Mouse (Mus musculus): ENCODE results near the gene Aars. TPM values are rescaled to one million over a fixed set of nuclear protein-coding genes. Genes with fewer than 3 reads are reported as not detected.
"Not testable (repeated sequence)": the region's sequence is repeated elsewhere in the genome, so short reads cannot be mapped to it uniquely, and the experiment has no call there.

The Aars gene
- polyA plus RNA-seq, 1 experiment from 2014 or later: 64.5 TPM

- ATAC-seq (ENCODE audit: low FRiP score) (no peak), DNase-seq (ENCODE audit: low spot score) (peak; percentile 30)
- H3K27ac ChIP-seq (ENCODE audit: low read depth, low read length): no peak overlapping the region
- H3K4me1 ChIP-seq (replicated peaks; ENCODE audit: control insufficient read depth, insufficient read depth, low read length): peaks cover 4% of the 10 kb centered on the region
- H3K4me3 ChIP-seq (ENCODE audit: low read depth, low read length): no peak overlapping the region
- no peak overlapping the region; the same call in 1 of the 2 replicates for H3K4me2 ChIP-seq (replicated peaks; ENCODE audit: low read depth, low read length)
- no peaks in the 10 kb centered on the region for H3K27me3 ChIP-seq (ENCODE audit: control insufficient read depth, insufficient read depth, low read length)
- 34% methylated on average over 6 of the region's 6 CpGs for WGBS
- no peaks in the 10 kb centered on the region for H3K36me3 ChIP-seq (ENCODE audit: control insufficient read depth, insufficient read depth, low read length)
- H3K9me3 ChIP-seq (ENCODE audit: control insufficient read depth, low read length): no peaks in the 10 kb centered on the region
- H3K9ac ChIP-seq (ENCODE audit: low read depth, low read length): no peak overlapping the region
Observed at GRCm38 (mm10) chr8:111079861-111080271, 46.9 kb downstream of the Aars start.

- whole genome bisulfite sequencing: 61% methylated on average over 12 of the region's 12 CpGs
- peaks cover 4% of the 10 kb centered on the region for H3K4me1 ChIP-seq (replicated peaks; ENCODE audit: control insufficient read depth, insufficient read depth, low read length)
- no peak overlapping the region for H3K4me2 ChIP-seq (replicated peaks; ENCODE audit: low read depth, low read length)
- no peak overlapping the region for H3K4me3 ChIP-seq (ENCODE audit: low read depth, low read length)
- H3K36me3 ChIP-seq (ENCODE audit: control insufficient read depth, insufficient read depth, low read length): no peaks in the 10 kb centered on the region
- DNase-seq (ENCODE audit: low spot score) (peak; percentile 15), ATAC-seq (ENCODE audit: low FRiP score) (no peak; the same call in 1 of the 2 replicates)
- H3K9me3 ChIP-seq (ENCODE audit: control insufficient read depth, low read length): no peaks in the 10 kb centered on the region
- no peak overlapping the region for H3K27ac ChIP-seq (ENCODE audit: low read depth, low read length)
- H3K9ac ChIP-seq (ENCODE audit: low read depth, low read length): no peak overlapping the region
- H3K27me3 ChIP-seq (ENCODE audit: control insufficient read depth, insufficient read depth, low read length): no peaks in the 10 kb centered on the region
Observed at GRCm38 (mm10) chr8:111081580-111082258, 48.8 kb downstream of the Aars start.

DNA sequence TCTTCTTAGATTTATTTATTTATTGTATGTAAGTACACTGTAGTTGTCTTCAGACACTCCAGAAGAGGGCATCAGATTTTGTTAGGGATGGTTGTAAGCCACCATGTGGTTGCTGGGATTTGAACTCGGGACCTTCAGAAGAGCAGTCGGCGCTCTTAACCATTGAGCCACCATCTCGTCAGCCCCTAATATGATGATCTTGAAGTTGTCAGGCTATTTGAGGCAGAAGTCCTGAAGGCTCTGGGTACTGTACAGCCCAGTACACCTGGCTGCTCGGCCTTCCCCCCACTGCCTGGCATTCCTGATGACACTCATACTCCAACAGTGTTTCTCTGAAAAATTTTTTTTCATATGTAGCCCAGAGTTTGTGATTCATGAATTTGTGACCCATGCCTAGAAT, 51.0 kb downstream of the Aars start:
- not testable (repeated sequence) for H3K36me3 ChIP-seq (ENCODE audit: control insufficient read depth, insufficient read depth, low read length); H3K27ac ChIP-seq (ENCODE audit: low read depth, low read length); H3K4me1 ChIP-seq (replicated peaks; ENCODE audit: control insufficient read depth, insufficient read depth, low read length); H3K4me2 ChIP-seq (replicated peaks; ENCODE audit: low read depth, low read length); H3K9me3 ChIP-seq (ENCODE audit: control insufficient read depth, low read length); DNase-seq (ENCODE audit: low spot score); H3K27me3 ChIP-seq (ENCODE audit: control insufficient read depth, insufficient read depth, low read length); H3K9ac ChIP-seq (ENCODE audit: low read depth, low read length); H3K4me3 ChIP-seq (ENCODE audit: low read depth, low read length); ATAC-seq (ENCODE audit: low FRiP score)
- WGBS: 87% methylated on average over 5 of the region's 5 CpGs

- H3K4me2 ChIP-seq (replicated peaks; ENCODE audit: low read depth, low read length): no peak overlapping the region
- no peaks in the 10 kb centered on the region for H3K4me1 ChIP-seq (replicated peaks; ENCODE audit: control insufficient read depth, insufficient read depth, low read length)
- DNase-seq (ENCODE audit: low spot score) (peak; percentile 85), ATAC-seq (ENCODE audit: low FRiP score) (no peak)
- H3K27ac ChIP-seq (ENCODE audit: low read depth, low read length): no peak overlapping the region
- no peak overlapping the region for H3K9ac ChIP-seq (ENCODE audit: low read depth, low read length)
- no peak overlapping the region for H3K4me3 ChIP-seq (ENCODE audit: low read depth, low read length)
- H3K36me3 ChIP-seq (ENCODE audit: control insufficient read depth, insufficient read depth, low read length): no peaks in the 10 kb centered on the region
- WGBS: 2% methylated on average over 2 of the region's 2 CpGs
- H3K9me3 ChIP-seq (ENCODE audit: control insufficient read depth, low read length): no peaks in the 10 kb centered on the region
- H3K27me3 ChIP-seq (ENCODE audit: control insufficient read depth, insufficient read depth, low read length): no peaks in the 10 kb centered on the region
Observed at GRCm38 (mm10) chr8:111090126-111090525, 57.2 kb downstream of the Aars start.

DNA sequence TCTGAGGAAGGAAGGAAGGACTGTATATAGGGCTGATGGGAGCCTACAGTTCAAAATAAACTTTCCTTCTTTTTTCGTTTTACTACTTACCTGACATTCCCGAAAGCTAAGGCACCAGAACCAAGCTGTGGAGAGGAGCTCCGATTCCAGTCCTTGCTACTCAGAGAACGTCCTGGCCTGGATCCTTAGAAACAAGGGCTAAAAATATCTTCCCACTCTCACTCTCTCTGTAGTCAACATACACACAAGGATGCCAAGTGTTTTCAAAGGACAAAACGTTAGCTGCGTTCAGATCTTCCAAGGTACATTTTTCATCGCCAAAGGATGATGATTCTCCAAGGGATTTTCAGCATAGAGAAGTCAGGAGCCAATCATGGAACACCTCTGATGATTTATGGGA, 58.8 kb downstream of the Aars start:
- no peaks in the 10 kb centered on the region for H3K27me3 ChIP-seq (ENCODE audit: control insufficient read depth, insufficient read depth, low read length)
- H3K27ac ChIP-seq (ENCODE audit: low read depth, low read length): no peak overlapping the region
- H3K36me3 ChIP-seq (ENCODE audit: control insufficient read depth, insufficient read depth, low read length): no peaks in the 10 kb centered on the region
- DNase-seq (ENCODE audit: low spot score) (no peak), ATAC-seq (ENCODE audit: low FRiP score) (no peak)
- H3K4me2 ChIP-seq (replicated peaks; ENCODE audit: low read depth, low read length): no peak overlapping the region
- no peak overlapping the region for H3K9ac ChIP-seq (ENCODE audit: low read depth, low read length)
- H3K9me3 ChIP-seq (ENCODE audit: control insufficient read depth, low read length): no peaks in the 10 kb centered on the region
- 87% methylated on average over 7 of the region's 7 CpGs for WGBS
- H3K4me3 ChIP-seq (ENCODE audit: low read depth, low read length): no peak overlapping the region
- no peaks in the 10 kb centered on the region for H3K4me1 ChIP-seq (replicated peaks; ENCODE audit: control insufficient read depth, insufficient read depth, low read length)

DNA sequence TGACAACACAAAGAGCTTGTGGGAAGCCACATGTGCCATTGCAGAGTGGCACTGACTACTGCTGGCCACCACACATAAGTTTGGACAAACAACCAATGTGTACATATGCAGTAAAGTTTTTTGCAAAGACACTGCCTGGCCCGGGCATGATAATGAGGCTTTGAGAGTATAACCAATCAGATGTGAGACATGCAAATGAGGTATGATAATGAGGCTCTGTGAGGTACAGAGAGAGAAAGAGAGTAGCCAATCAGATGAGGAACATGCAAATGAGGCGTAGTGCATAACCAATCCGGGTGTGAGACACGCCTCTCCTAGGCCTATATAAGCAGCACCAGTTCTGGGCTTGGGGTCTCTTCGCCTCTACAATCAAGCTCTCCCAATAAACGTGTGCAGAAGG, 59.4 kb downstream of the Aars start, which contains the start of gene Clec18a:
Gene Clec18a, minus strand, starts transcription at position 101 of the 400 bp plus-strand sequence.
- DNase-seq (ENCODE audit: low spot score); H3K9ac ChIP-seq (ENCODE audit: low read depth, low read length): not testable (repeated sequence)
- WGBS: 79% methylated on average over 4 of the region's 6 CpGs

GRCm38 (mm10) chr8:111093865-111094718, 61.1 kb downstream of the Aars start, which contains the start of gene Pdpr:
Pdpr (plus strand) TSS chr8:111094630.
- Histone ChIP-seq H3K4me2 (replicated peaks; ENCODE audit: low read depth, low read length) (peak within 1 kb of the TSS; percentile 64), H3K4me3 (ENCODE audit: low read depth, low read length) (peak within 1 kb of the TSS; percentile 60), H3K9me3 (ENCODE audit: control insufficient read depth, low read length) (no peaks in the 10 kb centered on the region), H3K9ac (ENCODE audit: low read depth, low read length) (peak within 1 kb of the TSS; percentile 66), H3K27ac (ENCODE audit: low read depth, low read length) (no peak within 1 kb of the TSS; the same call in 1 of the 2 replicates), H3K36me3 (ENCODE audit: control insufficient read depth, insufficient read depth, low read length) (no peaks in the 10 kb centered on the region), H3K27me3 (ENCODE audit: control insufficient read depth, insufficient read depth, low read length) (no peaks in the 10 kb centered on the region), H3K4me1 (replicated peaks; ENCODE audit: control insufficient read depth, insufficient read depth, low read length) (no peaks in the 10 kb centered on the region)
- 12% methylated on average over 29 of the region's 72 CpGs for whole genome bisulfite sequencing
- peak; percentile 91 for DNase-seq (ENCODE audit: low spot score)
- peak; percentile 95 for ATAC-seq (ENCODE audit: low FRiP score)

More for the DNA sequence above, 59.4 kb downstream of the Aars start, which contains the start of gene Clec18a:
- H3K4me3 ChIP-seq (ENCODE audit: low read depth, low read length); H3K36me3 ChIP-seq (ENCODE audit: control insufficient read depth, insufficient read depth, low read length); ATAC-seq (ENCODE audit: low FRiP score); H3K27me3 ChIP-seq (ENCODE audit: control insufficient read depth, insufficient read depth, low read length); H3K4me2 ChIP-seq (replicated peaks; ENCODE audit: low read depth, low read length); H3K27ac ChIP-seq (ENCODE audit: low read depth, low read length); H3K4me1 ChIP-seq (replicated peaks; ENCODE audit: control insufficient read depth, insufficient read depth, low read length); H3K9me3 ChIP-seq (ENCODE audit: control insufficient read depth, low read length): not testable (repeated sequence)

GRCm38 (mm10) chr8:111094719-111095302, 61.9 kb downstream of the Aars start:
- H3K4me1 ChIP-seq (replicated peaks; ENCODE audit: control insufficient read depth, insufficient read depth, low read length); H3K36me3 ChIP-seq (ENCODE audit: control insufficient read depth, insufficient read depth, low read length); H3K27me3 ChIP-seq (ENCODE audit: control insufficient read depth, insufficient read depth, low read length); H3K27ac ChIP-seq (ENCODE audit: low read depth, low read length); H3K9me3 ChIP-seq (ENCODE audit: control insufficient read depth, low read length): not testable (repeated sequence)
- H3K4me3 ChIP-seq (ENCODE audit: low read depth, low read length): peak overlapping the region; percentile 60
- H3K9ac ChIP-seq (ENCODE audit: low read depth, low read length): peak overlapping the region; percentile 66
- peak; percentile 31 for DNase-seq (ENCODE audit: low spot score)
- ATAC-seq (ENCODE audit: low FRiP score): peak; percentile 57
- peak overlapping the region; percentile 64 for H3K4me2 ChIP-seq (replicated peaks; ENCODE audit: low read depth, low read length)
- WGBS: 3% methylated on average over 8 of the region's 69 CpGs

Data from hindbrain, embryonic 11.5 days (tissue).